Mouse (Mus musculus) megakaryocyte-erythroid progenitor cell, adult 5-6 weeks (primary cell): Measurements from ENCODE around the gene Akt1s1. TPM values are rescaled to one million over a fixed set of nuclear protein-coding genes. Genes with fewer than 3 reads are reported as not detected.

Source experiments
- ATAC-seq: replicated peaks from 2 replicates; pipeline ENCODE4 v1.8.0; 2016; ENCODE audit warnings: mild to moderate bottlenecking, inconsistent platforms; ENCODE audit not compliant: severe bottlenecking, poor library complexity, low FRiP score, low TSS enrichment
- total RNA-seq, 2 experiments: library from RNA; stranded (forward) in 1 of 2; stranded (reverse) in 1 of 2; fragments of 200-1000, 215-1000 nt in 1 of 2; fragments of >200 nt in 1 of 2; fragmentation: Nextera tagmentation in 1 of 2; gene quantifications; 2 replicates each; pipeline ENCODE4 v1.2.3; 2014 to 2017

The Akt1s1 gene
- total RNA-seq, 2 experiments from 2014 or later = 21.1 to 24.5 TPM

- peak; percentile 35 for ATAC-seq
These were observed 26.9 kb upstream of the Akt1s1 start for GRCm38 (mm10) chr7:44821666-44822448.

DNA sequence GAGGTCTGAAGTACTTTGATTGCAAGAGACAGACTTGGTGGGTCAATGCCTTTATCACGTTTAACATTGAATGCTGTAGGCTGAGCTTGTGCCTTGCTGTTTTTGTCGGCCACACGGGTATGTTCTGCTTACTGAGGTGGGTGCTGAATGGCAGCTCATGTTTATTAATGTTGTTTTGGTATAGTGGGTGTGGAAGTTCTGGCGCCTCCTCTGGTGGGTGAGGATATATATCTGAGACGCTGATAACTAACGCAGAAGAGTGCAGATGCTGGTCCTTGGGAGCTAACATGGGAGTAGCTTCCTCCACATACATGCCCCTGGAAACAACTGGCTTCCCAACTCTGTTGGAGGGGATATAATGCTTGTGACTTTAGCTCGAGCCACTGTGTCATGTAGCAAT, 25.4 kb upstream of the Akt1s1 start:
- ATAC-seq = peak; percentile 38; the same call in 1 of the 2 replicates

DNA sequence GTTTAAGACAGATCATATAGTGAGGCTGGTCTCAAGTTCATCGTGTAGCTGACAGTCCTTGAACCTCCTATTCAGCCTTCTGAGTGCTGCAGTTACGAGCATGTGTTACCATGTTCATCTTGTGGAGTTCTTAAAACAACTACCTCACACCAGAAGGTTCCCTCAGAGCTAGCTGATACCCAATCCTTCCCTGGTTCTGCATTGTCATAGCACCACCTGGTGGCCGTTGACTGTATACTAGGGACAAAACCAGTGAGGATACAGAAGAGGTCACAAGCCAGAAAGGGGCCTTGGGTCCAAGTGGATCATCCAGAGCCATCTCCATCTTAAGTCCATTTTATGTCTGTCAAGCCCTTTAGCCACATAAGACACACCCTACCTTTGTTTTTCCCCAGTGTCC, 23.9 kb upstream of the Akt1s1 start:
- no peak; the same call in 1 of the 2 replicates for ATAC-seq

DNA sequence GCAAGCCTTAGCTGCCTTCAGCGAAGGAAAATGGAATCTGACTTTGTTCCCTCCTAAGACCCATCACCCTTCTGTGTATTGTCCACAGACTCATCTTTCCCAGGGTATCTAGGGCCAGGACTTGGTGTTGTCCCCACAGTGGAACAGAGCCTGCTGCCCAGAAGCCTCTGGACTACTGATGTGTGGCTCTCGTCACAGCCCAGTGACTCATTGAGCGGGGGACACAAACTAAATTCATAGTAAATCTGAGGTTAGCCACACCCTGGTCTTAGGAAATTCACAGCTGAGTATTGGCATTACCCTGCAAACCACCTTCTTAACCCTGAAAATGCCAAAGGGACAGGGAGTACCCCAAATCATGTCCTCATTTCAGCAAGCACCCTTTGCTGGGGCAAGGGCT, 22.0 kb upstream of the Akt1s1 start:
- ATAC-seq = no peak

DNA sequence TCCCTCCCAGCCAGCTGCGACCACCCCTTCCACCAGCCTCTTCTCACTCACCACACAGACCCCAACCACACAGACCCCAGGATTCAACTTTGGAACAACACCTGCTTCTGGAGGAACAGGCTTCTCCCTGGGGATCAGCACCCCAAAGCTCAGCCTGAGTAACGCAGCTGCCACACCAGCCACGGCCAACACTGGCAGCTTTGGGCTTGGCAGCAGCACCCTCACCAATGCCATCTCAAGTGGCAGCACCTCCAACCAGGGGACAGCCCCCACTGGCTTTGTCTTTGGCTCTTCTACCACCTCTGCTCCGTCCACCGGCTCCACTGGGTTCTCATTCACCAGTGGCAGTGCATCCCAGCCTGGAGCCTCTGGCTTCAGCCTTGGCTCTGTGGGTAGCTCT, 20.1 kb upstream of the Akt1s1 start:
- no peak for ATAC-seq

DNA sequence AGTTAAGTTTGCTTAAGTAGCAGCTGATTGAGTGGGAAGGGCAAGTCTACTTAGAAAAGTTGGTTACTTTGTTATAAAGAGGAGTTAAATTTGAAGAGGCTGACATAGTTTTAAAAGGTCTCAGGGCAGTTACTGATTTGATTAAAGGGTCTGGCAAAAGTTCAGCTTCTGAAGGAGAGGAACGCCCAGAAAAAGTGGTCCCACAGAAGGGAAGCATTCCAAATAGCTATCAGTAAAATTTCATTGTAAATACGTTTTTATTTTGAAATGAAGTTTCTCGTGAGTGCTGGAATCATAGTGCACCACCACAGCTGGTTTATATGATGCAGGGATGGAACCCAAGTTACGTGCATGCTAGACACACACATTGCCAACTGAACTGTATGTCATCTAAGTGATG, 16.0 kb upstream of the Akt1s1 start:
- ATAC-seq = no peak

- no peak for ATAC-seq
These were observed 13.3 kb upstream of the Akt1s1 start for GRCm38 (mm10) chr7:44835373-44836015.

GRCm38 (mm10) chr7:44836016-44836404, 12.8 kb upstream of the Akt1s1 start:
- no peak for ATAC-seq

GRCm38 (mm10) chr7:44836423-44837053, 12.3 kb upstream of the Akt1s1 start:
- ATAC-seq = no peak

DNA sequence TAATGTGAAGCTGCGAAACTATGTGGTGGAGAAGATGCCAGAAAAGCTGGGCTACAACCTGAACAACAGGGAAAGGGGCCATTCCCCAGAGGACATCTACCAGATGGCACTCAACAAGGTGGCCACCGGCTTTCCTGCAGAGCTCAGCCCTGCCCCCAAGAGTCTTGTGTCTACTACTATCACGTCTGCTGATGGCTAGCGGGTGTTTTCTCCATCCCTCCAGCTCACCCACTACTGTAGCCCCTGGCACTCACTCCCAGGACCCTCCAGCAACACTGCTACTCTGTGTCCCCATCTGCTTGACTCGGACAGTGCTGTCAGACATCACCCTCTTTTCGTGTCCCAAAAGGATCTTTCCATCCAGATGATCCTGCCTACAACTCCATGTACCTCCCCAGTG, 10.7 kb upstream of the Akt1s1 start:
- ATAC-seq = no peak

- no peak for ATAC-seq
These were observed 9.7 kb upstream of the Akt1s1 start for GRCm38 (mm10) chr7:44839171-44839490.

DNA sequence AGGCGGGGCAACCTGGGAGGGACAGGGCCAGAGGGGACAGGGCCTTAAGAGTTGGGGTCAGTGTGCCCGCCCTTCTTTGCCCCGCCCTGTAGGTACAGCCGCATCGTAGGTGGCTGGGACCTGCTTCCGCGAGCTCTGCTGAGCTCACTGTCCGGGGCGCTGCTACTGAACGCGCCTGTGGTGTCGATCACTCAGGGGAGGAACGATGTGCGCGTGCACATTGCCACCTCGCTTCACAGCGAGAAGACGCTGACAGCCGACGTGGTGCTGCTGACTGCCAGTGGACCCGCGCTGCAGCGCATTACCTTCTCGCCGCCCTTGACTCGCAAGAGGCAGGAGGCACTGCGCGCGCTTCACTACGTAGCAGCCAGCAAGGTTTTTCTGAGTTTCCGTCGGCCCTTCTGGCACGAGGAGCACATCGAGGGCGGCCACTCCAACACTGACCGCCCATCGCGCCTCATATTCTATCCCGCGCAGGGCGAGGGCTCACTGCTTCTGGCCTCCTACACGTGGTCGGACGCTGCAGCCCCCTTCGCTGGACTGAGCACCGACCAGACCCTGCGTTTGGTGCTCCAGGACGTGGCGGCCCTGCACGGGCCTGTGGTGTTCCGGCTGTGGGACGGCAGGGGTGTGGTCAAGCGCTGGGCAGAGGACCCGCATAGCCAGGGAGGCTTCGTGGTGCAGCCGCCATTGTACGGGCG, 9.2 kb upstream of the Akt1s1 start:
- ATAC-seq = peak; percentile 15; the same call in 1 of the 2 replicates

DNA sequence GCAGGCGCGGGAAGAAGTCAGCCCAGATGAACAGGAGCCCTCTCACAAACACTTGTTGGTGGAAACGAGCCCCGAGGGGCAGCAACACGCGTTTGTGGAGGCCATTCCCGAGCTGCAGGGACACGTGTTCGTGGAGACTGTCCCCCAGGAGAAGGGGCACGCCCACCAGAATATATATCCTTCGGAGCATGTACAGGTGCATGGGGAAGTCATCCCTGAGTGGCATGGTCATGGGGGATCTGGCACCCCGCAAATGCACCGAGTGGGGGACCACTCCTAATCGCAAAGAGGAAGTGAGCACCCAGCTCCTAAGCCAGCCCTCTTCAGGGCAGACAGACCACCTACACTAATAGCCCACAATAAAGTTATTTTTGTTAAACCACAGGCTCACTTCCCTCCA, 8.4 kb upstream of the Akt1s1 start:
- no peak for ATAC-seq

DNA sequence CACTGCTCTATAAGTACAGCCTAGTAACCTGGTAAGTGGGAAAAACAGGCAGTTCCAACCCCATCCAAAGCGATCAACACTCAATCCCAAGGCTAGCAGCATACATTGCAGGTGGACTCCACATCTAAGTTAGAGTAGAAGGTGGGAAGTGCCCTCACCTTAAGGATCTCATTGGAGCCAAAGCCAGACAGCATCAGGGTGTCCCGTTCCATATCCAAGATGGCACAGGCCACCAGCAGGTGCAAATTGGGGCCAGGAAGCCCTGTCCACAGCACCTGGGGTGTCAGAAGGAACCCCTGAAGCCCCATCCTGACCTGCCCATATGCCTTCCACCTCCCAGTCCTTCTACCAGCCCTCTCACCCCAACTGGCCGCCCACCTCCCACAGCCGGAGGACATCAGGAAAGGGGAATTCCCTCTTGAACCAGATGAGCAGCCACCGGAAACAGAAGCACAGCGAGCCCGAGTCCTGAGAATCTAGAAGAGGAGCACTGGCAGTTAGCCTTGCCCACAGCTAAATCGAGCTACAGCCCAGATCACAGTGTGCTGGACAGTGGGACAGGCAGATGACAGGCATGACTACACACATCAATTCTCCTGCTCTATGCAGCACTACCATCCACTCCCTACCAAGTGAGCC, 6.8 kb upstream of the Akt1s1 start:
- no peak for ATAC-seq

DNA sequence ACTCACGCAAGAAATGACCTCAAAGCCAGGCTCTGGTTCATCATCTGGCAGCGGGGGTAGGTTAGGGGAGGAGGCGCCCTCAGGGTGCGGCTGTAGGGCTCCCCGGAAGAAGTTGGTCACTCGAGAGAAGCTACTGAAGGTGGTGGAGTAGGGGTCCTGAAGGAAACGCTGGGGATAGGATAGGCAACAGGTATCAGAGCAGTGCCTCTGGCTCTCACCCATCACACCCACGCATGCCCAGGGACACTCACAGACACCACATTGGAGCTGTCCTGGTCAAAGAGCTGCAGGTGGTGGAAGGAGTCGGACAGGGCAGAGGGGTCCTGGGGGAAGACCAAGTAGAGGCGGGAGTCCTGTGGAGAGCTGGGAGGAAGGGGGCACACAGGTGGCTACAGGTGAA, 3.8 kb upstream of the Akt1s1 start:
- no peak for ATAC-seq

GRCm38 (mm10) chr7:44846804-44847203, 2.0 kb upstream of the Akt1s1 start:
- ATAC-seq = no peak

DNA sequence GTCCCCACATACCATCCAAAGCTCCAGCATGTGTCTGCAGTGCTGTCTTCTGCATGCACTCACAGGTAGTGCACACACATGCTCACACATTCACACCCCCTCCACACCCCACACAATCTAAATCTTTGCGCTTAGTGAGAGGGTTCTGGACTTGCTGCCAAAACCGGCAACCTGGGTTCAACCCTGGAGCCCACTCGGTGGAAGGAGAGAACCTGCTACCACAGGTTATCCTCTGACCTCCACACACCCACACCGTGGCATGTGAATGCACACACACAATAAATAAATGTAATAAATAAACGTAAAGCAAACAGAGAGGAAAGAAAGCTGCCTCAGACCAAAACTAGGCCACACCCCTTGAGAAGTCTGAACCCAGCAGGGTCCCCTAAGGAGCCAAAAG, 1.0 kb upstream of the Akt1s1 start:
- ATAC-seq = no peak

DNA sequence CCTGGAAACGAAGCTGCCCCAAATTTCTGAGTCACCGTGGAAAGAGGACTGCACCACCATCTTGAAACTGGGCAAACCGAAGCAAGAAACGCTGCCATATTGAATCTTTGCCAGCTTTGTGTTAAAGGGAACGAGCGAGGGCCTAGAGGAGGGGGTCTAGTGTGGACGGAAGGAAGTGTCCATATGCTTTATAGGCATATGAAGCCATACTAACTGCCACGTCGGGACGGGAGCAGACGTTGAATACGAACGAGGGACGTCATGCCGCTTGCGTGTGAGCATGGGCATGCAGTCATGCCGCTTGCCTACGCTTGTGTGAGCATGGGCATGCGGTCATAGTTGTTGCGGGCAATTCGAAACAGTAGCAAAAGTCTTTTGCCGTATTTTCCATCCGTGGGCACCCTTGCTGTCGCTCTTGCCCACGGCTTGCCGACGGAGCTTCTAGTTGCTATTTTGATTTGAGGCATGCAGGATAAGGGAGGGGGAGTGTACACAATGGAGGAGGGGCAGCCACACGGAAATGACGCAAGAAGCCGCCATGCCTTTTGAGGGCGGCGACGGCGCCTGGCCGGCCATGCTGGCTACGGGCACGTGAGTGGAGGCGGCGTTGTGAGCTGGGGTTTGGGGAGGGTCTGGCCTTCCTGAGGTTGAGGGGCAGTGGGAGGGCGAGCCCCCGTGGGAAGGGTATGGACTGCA, 773 bp downstream of the Akt1s1 start:
- peak; percentile 49 for ATAC-seq

GRCm38 (mm10) chr7:44850146-44850545, 1.4 kb downstream of the Akt1s1 start:
- ATAC-seq = no peak
